Mouse (Mus musculus) hindbrain, postnatal 0 days (tissue): ENCODE data around the gene Lrpap1. TPM values are rescaled to one million over a fixed set of nuclear protein-coding genes. Genes with fewer than 3 reads are reported as not detected.

Source experiments
- ATAC-seq: fragments of 200-750 bp; cut with Nextera tagmentation; 2 replicates; pipeline ENCODE4 v1.8.0; 2017; ENCODE audit warnings: mild to moderate bottlenecking, moderate TSS enrichment, moderate library complexity
- DNase-seq: peaks from one replicate; pipeline ENCODE4 v3.0.0-alpha.2; 2015; ENCODE audit warnings: low spot score
- H3K27ac ChIP-seq: fragments of 300-500 bp; sonication (generic); 2 replicates; pipeline ENCODE4 v1.5.1; 2014; ENCODE audit warnings: mild to moderate bottlenecking
- H3K27me3 ChIP-seq: fragments of 300-500 bp; sonication (generic); 2 replicates; pipeline ENCODE4 v1.6.1; 2014; ENCODE audit warnings: low read length, mixed read lengths; ENCODE audit not compliant: insufficient read depth
- H3K36me3 ChIP-seq: fragments of 300-500 bp; sonication (generic); 2 replicates; pipeline ENCODE4 v1.6.1; 2014; ENCODE audit warnings: low read length, mixed read lengths; ENCODE audit not compliant: insufficient read depth
- H3K4me1 ChIP-seq: fragments of 300-500 bp; sonication (generic); 2 replicates; pipeline ENCODE4 v1.6.1; 2014; ENCODE audit warnings: antibody characterized with exemption, low read length, mixed read lengths; ENCODE audit not compliant: insufficient read depth
- H3K4me2 ChIP-seq: fragments of 300-500 bp; sonication (generic); 2 replicates; pipeline ENCODE4 v1.6.1; 2014; ENCODE audit warnings: low read depth, mild to moderate bottlenecking, low read length, moderate library complexity, mixed read lengths
- H3K4me3 ChIP-seq: fragments of 300-500 bp; sonication (generic); 2 replicates; pipeline ENCODE4 v1.5.1; 2014; ENCODE audit warnings: low read length
- H3K9ac ChIP-seq: fragments of 300-500 bp; sonication (generic); replicated peaks from 2 replicates; pipeline ENCODE4 v1.6.1; 2014; ENCODE audit warnings: mild to moderate bottlenecking, low read length, moderate library complexity, mixed read lengths
- H3K9me3 ChIP-seq: fragments of 300-500 bp; sonication (generic); 2 replicates; pipeline ENCODE4 v1.6.1; 2016; ENCODE audit warnings: low read length, mixed read lengths
- CTCF ChIP-seq: IDR thresholded peaks from 2 replicates; pipeline ENCODE4 v1.5.1; 2016; ENCODE audit warnings: antibody characterized with exemption, control low read depth, low read depth
- WGBS: fragments of 180-500 bp; shearing (Covaris S2); extraction: QIAGEN DNeasy Blood & Tissue Kit; methylation state at CpG from one replicate; pipeline ENCODE4 v1.1.7; 2014; 5-methylcytosine and 5-hydroxymethylcytosine counted together
- polyA plus RNA-seq: library from polyadenylated mRNA; unstranded; fragments of >200 nt; fragmentation: Nextera tagmentation; extraction: Ambion mirVana; gene quantifications from 2 replicates; pipeline ENCODE4 v1.2.1, GENCODE M21; 2015
- total RNA-seq: library from RNA; depleted of rRNA; stranded (reverse); fragments of >200 nt; gene quantifications from 2 replicates; pipeline ENCODE4 v1.2.3, GENCODE M21; 2014

The Lrpap1 gene
- total and polyA plus RNA-seq, 2 experiments from 2014 or later: 99.5 to 200 TPM

DNA sequence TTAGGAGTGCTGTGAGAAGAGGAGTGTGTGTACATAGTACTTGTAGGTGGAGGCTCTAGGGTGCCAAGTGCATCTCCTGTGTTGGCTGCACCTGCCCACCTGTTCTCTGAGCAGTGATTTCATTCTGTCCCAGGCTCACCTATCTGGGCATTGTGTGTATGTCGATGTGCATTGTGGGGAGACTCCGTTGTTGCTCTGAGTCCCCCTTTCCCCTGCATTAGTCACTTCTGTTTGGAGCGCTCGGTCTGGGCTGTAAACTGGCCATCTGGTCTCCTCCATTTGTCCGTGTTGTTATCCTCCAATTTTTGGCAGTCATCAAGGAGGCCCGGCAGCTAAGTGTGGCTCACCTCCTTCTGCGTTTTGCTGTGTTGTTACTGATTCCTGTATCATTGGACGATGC is 14.5 kb upstream of the Lrpap1 start:
- no peak for ATAC-seq
- Histone ChIP-seq H3K4me1 (no peaks in the 10 kb centered on the region), H3K27me3 (no peaks in the 10 kb centered on the region), H3K4me3 (no peak overlapping the region), H3K36me3 (no peaks in the 10 kb centered on the region), H3K27ac (no peak overlapping the region; the same call in 1 of the 2 replicates), H3K9ac (no peak overlapping the region), H3K9me3 (no peaks in the 10 kb centered on the region), H3K4me2 (no peak overlapping the region)
- no peak for TF ChIP-seq CTCF
- DNase-seq: peak; percentile 48
- WGBS: 57% methylated on average over 8 of the region's 8 CpGs

DNA sequence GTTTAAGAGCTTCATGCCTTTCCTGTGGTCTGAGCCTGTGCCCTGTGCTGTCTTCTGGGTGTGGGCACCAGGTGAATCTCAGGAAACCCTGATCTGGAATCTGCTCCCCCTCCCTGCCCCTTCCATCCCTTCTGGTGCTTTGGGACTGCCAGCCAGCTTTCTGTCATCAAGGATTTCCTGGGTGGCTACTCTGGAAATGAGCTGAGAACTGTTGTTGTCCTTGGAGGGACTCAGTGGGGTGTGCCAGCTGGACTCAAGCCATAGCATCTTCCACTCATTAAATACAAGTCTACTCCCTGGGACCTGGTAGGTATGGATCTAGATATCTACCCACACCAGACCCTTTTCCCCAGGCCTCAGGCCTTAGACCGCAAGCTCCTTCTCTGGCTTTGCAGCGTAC is 12.9 kb upstream of the Lrpap1 start:
- H3K36me3 ChIP-seq: no peaks in the 10 kb centered on the region
- no peaks in the 10 kb centered on the region for H3K27me3 ChIP-seq
- H3K4me3 ChIP-seq: no peak overlapping the region
- 53% methylated on average over 2 of the region's 2 CpGs for WGBS
- DNase-seq: peak; percentile 67
- no peak overlapping the region for H3K27ac ChIP-seq
- H3K9ac ChIP-seq: no peak overlapping the region
- TF ChIP-seq CTCF: no peak
- H3K9me3 ChIP-seq: no peaks in the 10 kb centered on the region
- 0 out of 2 replicates have a peak, but pooled peaks have one; percentile 21 for ATAC-seq
- H3K4me1 ChIP-seq: no peaks in the 10 kb centered on the region
- H3K4me2 ChIP-seq: no peak overlapping the region

DNA sequence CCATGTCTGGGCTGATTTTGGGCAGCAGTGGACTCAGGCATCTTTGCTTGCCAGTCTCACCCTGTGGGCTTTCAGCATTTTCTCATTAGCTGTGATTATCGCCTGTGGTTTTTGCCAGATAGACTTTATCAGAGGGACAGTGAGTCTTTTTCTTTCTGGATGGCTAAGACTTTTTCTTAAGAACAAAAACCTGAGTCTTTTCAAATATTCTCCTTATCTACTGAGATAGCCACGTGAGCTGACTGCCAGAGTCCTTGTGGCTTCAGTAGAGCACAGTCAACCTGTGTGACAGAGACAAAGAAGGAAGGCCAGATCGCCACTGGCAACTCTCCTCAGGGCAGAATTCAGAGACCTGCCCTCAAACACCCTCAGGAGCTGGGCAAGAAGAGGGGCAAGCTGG is 12.1 kb upstream of the Lrpap1 start:
- Histone ChIP-seq H3K27me3 (no peaks in the 10 kb centered on the region), H3K9ac (no peak overlapping the region), H3K4me1 (no peaks in the 10 kb centered on the region), H3K4me3 (no peak overlapping the region), H3K27ac (no peak overlapping the region), H3K36me3 (no peaks in the 10 kb centered on the region), H3K9me3 (no peaks in the 10 kb centered on the region), H3K4me2 (no peak overlapping the region)
- DNase-seq (no peak), ATAC-seq (no peak)
- TF ChIP-seq CTCF: no peak
- WGBS: 67% methylated on average over 3 of the region's 3 CpGs

DNA sequence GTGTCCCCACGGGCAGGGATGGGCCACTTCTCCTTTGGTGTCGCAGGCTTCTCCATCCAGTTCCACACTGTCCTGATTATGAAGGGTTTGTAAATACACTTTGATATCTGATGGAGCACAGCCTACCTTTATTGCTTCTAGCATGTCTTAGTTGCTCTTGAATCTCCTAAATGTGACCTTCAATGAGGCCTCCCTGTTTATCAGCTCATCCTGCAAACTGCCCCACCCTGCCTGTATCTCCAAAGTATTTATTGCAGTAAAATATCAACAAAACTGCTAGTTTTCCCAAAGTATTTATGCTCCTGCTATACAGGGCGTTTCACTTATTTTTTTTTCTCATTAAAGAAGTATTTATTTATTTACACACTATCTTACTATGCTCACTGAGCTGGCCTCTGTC is 10.4 kb upstream of the Lrpap1 start:
- H3K27me3 ChIP-seq: no peaks in the 10 kb centered on the region
- no peak overlapping the region for H3K4me2 ChIP-seq
- H3K4me1 ChIP-seq: no peaks in the 10 kb centered on the region
- H3K36me3 ChIP-seq: no peaks in the 10 kb centered on the region
- DNase-seq: no peak
- H3K4me3 ChIP-seq: no peak overlapping the region
- TF ChIP-seq CTCF: no peak
- ATAC-seq: no peak
- 78% methylated on average over 3 of the region's 3 CpGs for WGBS
- H3K9me3 ChIP-seq: no peaks in the 10 kb centered on the region
- no peak overlapping the region for H3K9ac ChIP-seq
- H3K27ac ChIP-seq: no peak overlapping the region

DNA sequence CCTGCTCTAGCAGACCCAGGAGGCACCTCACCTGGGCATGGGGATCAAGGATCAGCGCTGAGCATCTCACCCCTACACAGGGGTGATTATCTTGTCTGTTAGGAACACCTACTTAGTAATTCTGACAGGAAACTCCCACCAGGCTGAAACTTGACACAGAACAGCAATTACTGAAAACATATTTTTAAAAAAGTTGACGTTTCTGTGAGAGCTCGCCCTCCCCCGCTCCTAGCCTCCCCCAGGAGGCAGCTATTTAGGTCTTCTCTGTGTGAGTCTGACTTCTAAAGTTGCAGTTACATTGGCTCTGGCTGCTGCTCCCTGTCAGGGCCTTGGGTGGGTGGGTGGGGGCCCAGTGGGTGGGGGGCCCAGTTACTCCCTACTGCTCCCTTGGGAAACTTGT is 6.9 kb upstream of the Lrpap1 start:
- no peak for DNase-seq

DNA sequence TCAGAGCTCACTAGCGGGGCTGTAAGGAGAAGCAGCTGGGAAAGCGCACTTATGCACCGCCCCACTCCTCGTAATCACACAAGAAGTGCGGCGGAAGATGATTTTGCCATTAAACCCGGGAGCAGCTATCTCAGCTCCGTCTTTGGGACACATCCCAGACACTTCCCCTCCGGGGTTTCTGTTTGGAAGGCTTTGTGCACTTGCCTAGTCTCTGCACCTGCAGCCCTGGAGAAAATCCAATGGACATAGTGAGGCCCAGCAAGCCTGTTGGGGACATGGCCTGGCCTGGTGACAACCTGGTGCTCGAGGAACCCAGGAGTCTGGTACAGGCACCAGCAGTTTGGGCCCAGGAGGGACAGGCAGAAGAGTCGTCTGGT is 344 bp upstream of the Lrpap1 start:
- Histone ChIP-seq H3K4me1 (peaks cover 19% of the 10 kb centered on the region), H3K4me3 (peak overlapping the region; percentile 74), H3K36me3 (peaks cover 16% of the 10 kb centered on the region), H3K27ac (peak overlapping the region; percentile 89), H3K9me3 (no peaks in the 10 kb centered on the region), H3K4me2 (peak overlapping the region; percentile 79), H3K9ac (peak overlapping the region; percentile 83), H3K27me3 (no peaks in the 10 kb centered on the region)
- ATAC-seq (no peak), DNase-seq (no peak)
- WGBS: 4% methylated on average over 11 of the region's 11 CpGs
- TF ChIP-seq CTCF: no peak; the same call in 1 of the 2 replicates

More for the DNA sequence above, 6.9 kb upstream of the Lrpap1 start:
- no peaks in the 10 kb centered on the region for H3K9me3 ChIP-seq
- no peaks in the 10 kb centered on the region for H3K4me1 ChIP-seq
- ATAC-seq: no peak
- no peaks in the 10 kb centered on the region for H3K27me3 ChIP-seq
- no peak overlapping the region for H3K27ac ChIP-seq
- TF ChIP-seq CTCF: no peak
- no peak overlapping the region for H3K4me2 ChIP-seq
- WGBS: 70% methylated on average over 4 of the region's 4 CpGs
- no peak overlapping the region for H3K9ac ChIP-seq
- H3K36me3 ChIP-seq: no peaks in the 10 kb centered on the region
- H3K4me3 ChIP-seq: no peak overlapping the region

DNA sequence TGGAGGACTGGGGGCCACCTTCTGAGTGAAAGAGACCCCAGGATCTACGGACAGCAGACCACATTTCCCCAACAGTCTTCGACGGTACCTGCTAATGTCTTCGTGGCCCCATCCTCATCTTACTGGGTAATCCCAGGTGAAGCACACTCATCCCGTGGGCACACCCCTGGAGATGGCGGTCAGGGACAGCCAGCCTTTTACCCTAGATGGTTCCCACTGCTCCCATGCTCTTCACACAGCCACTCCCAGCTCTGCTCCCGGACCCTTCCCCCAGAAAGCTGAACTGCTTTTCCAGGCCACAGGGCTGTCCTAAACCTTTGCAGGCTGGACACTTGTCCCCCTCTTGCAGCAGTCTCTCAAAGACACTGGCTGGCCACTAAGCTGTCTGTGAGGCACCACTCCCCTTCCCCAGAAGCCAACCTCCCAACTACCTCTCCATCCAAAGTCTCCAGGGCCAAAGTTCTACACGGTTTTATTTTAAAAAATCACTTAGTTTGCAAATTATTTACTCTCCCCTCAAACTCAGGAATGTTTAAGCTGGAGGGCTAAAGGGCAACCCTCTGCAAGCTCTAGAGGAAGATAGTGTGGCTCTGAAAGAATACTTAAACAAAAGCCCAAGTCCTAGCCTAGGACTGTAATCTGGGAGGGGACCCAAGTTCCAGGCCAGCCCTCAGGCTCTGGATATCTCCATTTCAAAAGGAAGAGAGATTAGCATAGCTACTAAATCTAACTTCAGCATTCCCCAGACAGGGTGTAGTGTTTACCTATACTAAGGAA is 1.2 kb downstream of the Lrpap1 start:
- 64% methylated on average over 8 of the region's 8 CpGs for WGBS
- Histone ChIP-seq H3K36me3 (peaks cover 28% of the 10 kb centered on the region), H3K27ac (no peak overlapping the region), H3K9me3 (no peaks in the 10 kb centered on the region), H3K9ac (peak overlapping the region; percentile 83), H3K4me1 (peaks cover 19% of the 10 kb centered on the region), H3K4me3 (peak overlapping the region; percentile 74), H3K27me3 (no peaks in the 10 kb centered on the region), H3K4me2 (peak overlapping the region; percentile 79)
- no peak for TF ChIP-seq CTCF
- no peak for DNase-seq
- no peak for ATAC-seq
